Mouse (Mus musculus): ENCODE results near the gene Gse1. TPM values are rescaled to one million over a fixed set of nuclear protein-coding genes. Genes with fewer than 3 reads are reported as not detected.

The Gse1 gene
- polyA plus RNA-seq, 1 experiment from 2014 or later = 22.2 TPM

- ATAC-seq (replicated peaks; ENCODE audit: low FRiP score) (no peak), DNase-seq (ENCODE audit: low spot score) (no peak)
- H3K36me3 ChIP-seq (ENCODE audit: control insufficient read depth, insufficient read depth, low read length) = no peaks in the 10 kb centered on the region
- no peaks in the 10 kb centered on the region for H3K9me3 ChIP-seq (ENCODE audit: control insufficient read depth, low read length)
- no peak overlapping the region for H3K4me2 ChIP-seq (ENCODE audit: low read depth, low read length, severe bottlenecking)
- 85% methylated on average over 6 of the region's 6 CpGs for WGBS
- peaks cover 13% of the 10 kb centered on the region for H3K4me1 ChIP-seq (replicated peaks; ENCODE audit: control insufficient read depth, insufficient read depth, low read length)
- H3K4me3 ChIP-seq (ENCODE audit: low read depth, low read length) = no peak overlapping the region
- no peaks in the 10 kb centered on the region for H3K27me3 ChIP-seq (ENCODE audit: control insufficient read depth, insufficient read depth, low read length)
- no peak overlapping the region for H3K27ac ChIP-seq (ENCODE audit: low read depth, low read length)
- no peak overlapping the region for H3K9ac ChIP-seq (ENCODE audit: low read length)
Measured at GRCm38 (mm10) chr8:120188510-120188909, 39.7 kb upstream of the Gse1 start.

GRCm38 (mm10) chr8:120189440-120189839 is 38.8 kb upstream of the Gse1 start:
- 79% methylated on average over 6 of the region's 6 CpGs for WGBS
- Histone ChIP-seq H3K36me3 (ENCODE audit: control insufficient read depth, insufficient read depth, low read length) (no peaks in the 10 kb centered on the region), H3K27me3 (ENCODE audit: control insufficient read depth, insufficient read depth, low read length) (no peaks in the 10 kb centered on the region), H3K4me1 (replicated peaks; ENCODE audit: control insufficient read depth, insufficient read depth, low read length) (peaks cover 11% of the 10 kb centered on the region), H3K9me3 (ENCODE audit: control insufficient read depth, low read length) (no peaks in the 10 kb centered on the region), H3K27ac (ENCODE audit: low read depth, low read length) (no peak overlapping the region), H3K4me3 (ENCODE audit: low read depth, low read length) (no peak overlapping the region), H3K4me2 (ENCODE audit: low read depth, low read length, severe bottlenecking) (no peak overlapping the region), H3K9ac (ENCODE audit: low read length) (no peak overlapping the region)
- ATAC-seq (replicated peaks; ENCODE audit: low FRiP score) (no peak), DNase-seq (ENCODE audit: low spot score) (no peak)

GRCm38 (mm10) chr8:120190107-120190809 is 38.0 kb upstream of the Gse1 start:
- Histone ChIP-seq H3K36me3 (ENCODE audit: control insufficient read depth, insufficient read depth, low read length) (no peaks in the 10 kb centered on the region), H3K9me3 (ENCODE audit: control insufficient read depth, low read length) (no peaks in the 10 kb centered on the region), H3K27ac (ENCODE audit: low read depth, low read length) (no peak overlapping the region), H3K4me3 (ENCODE audit: low read depth, low read length) (no peak overlapping the region), H3K4me1 (replicated peaks; ENCODE audit: control insufficient read depth, insufficient read depth, low read length) (peaks cover 6% of the 10 kb centered on the region), H3K4me2 (ENCODE audit: low read depth, low read length, severe bottlenecking) (no peak overlapping the region), H3K27me3 (ENCODE audit: control insufficient read depth, insufficient read depth, low read length) (no peaks in the 10 kb centered on the region), H3K9ac (ENCODE audit: low read length) (no peak overlapping the region)
- 82% methylated on average over 17 of the region's 17 CpGs for WGBS
- no peak for DNase-seq (ENCODE audit: low spot score)
- peak; percentile 28 for ATAC-seq (replicated peaks; ENCODE audit: low FRiP score)

GRCm38 (mm10) chr8:120190810-120191413 is 37.3 kb upstream of the Gse1 start:
- H3K9me3 ChIP-seq (ENCODE audit: control insufficient read depth, low read length) = no peaks in the 10 kb centered on the region
- no peak overlapping the region for H3K4me3 ChIP-seq (ENCODE audit: low read depth, low read length)
- ATAC-seq (replicated peaks; ENCODE audit: low FRiP score) (peak; percentile 74), DNase-seq (ENCODE audit: low spot score) (no peak)
- H3K27me3 ChIP-seq (ENCODE audit: control insufficient read depth, insufficient read depth, low read length) = no peaks in the 10 kb centered on the region
- no peak overlapping the region for H3K9ac ChIP-seq (ENCODE audit: low read length)
- no peak overlapping the region for H3K27ac ChIP-seq (ENCODE audit: low read depth, low read length)
- peaks cover 2% of the 10 kb centered on the region; the same call in 1 of the 2 replicates for H3K4me1 ChIP-seq (replicated peaks; ENCODE audit: control insufficient read depth, insufficient read depth, low read length)
- WGBS = 64% methylated on average over 20 of the region's 20 CpGs
- H3K36me3 ChIP-seq (ENCODE audit: control insufficient read depth, insufficient read depth, low read length) = no peaks in the 10 kb centered on the region
- no peak overlapping the region for H3K4me2 ChIP-seq (ENCODE audit: low read depth, low read length, severe bottlenecking)

- ATAC-seq (replicated peaks; ENCODE audit: low FRiP score) (no peak), DNase-seq (ENCODE audit: low spot score) (no peak)
- Histone ChIP-seq H3K27me3 (ENCODE audit: control insufficient read depth, insufficient read depth, low read length) (no peaks in the 10 kb centered on the region), H3K9me3 (ENCODE audit: control insufficient read depth, low read length) (no peaks in the 10 kb centered on the region), H3K36me3 (ENCODE audit: control insufficient read depth, insufficient read depth, low read length) (no peaks in the 10 kb centered on the region), H3K4me2 (ENCODE audit: low read depth, low read length, severe bottlenecking) (no peak overlapping the region), H3K4me1 (replicated peaks; ENCODE audit: control insufficient read depth, insufficient read depth, low read length) (peaks cover 2% of the 10 kb centered on the region; the same call in 1 of the 2 replicates), H3K4me3 (ENCODE audit: low read depth, low read length) (no peak overlapping the region), H3K9ac (ENCODE audit: low read length) (no peak overlapping the region), H3K27ac (ENCODE audit: low read depth, low read length) (no peak overlapping the region)
- WGBS = 91% methylated on average over 5 of the region's 5 CpGs
Measured at GRCm38 (mm10) chr8:120191633-120192032, 36.6 kb upstream of the Gse1 start.

- WGBS = 97% methylated on average over 5 of the region's 5 CpGs
- ATAC-seq (replicated peaks; ENCODE audit: low FRiP score) (no peak), DNase-seq (ENCODE audit: low spot score) (no peak)
- H3K36me3 ChIP-seq (ENCODE audit: control insufficient read depth, insufficient read depth, low read length) = no peaks in the 10 kb centered on the region
- no peaks in the 10 kb centered on the region for H3K9me3 ChIP-seq (ENCODE audit: control insufficient read depth, low read length)
- no peaks in the 10 kb centered on the region for H3K27me3 ChIP-seq (ENCODE audit: control insufficient read depth, insufficient read depth, low read length)
- H3K4me3 ChIP-seq (ENCODE audit: low read depth, low read length) = no peak overlapping the region
- H3K9ac ChIP-seq (ENCODE audit: low read length) = no peak overlapping the region
- H3K4me1 ChIP-seq (replicated peaks; ENCODE audit: control insufficient read depth, insufficient read depth, low read length) = peaks cover 2% of the 10 kb centered on the region; the same call in 1 of the 2 replicates
- no peak overlapping the region for H3K4me2 ChIP-seq (ENCODE audit: low read depth, low read length, severe bottlenecking)
- no peak overlapping the region for H3K27ac ChIP-seq (ENCODE audit: low read depth, low read length)
Measured at GRCm38 (mm10) chr8:120192118-120192517, 36.1 kb upstream of the Gse1 start.

- WGBS = 88% methylated on average over 6 of the region's 6 CpGs
- no peak for ATAC-seq (replicated peaks; ENCODE audit: low FRiP score)
- H3K4me1 ChIP-seq (replicated peaks; ENCODE audit: control insufficient read depth, insufficient read depth, low read length) = no peaks in the 10 kb centered on the region
- no peaks in the 10 kb centered on the region for H3K36me3 ChIP-seq (ENCODE audit: control insufficient read depth, insufficient read depth, low read length)
- no peak overlapping the region for H3K4me2 ChIP-seq (ENCODE audit: low read depth, low read length, severe bottlenecking)
- no peak for DNase-seq (ENCODE audit: low spot score)
- H3K9ac ChIP-seq (ENCODE audit: low read length) = no peak overlapping the region
- H3K9me3 ChIP-seq (ENCODE audit: control insufficient read depth, low read length) = no peaks in the 10 kb centered on the region; the same call in 1 of the 2 replicates
- H3K4me3 ChIP-seq (ENCODE audit: low read depth, low read length) = no peak overlapping the region
- no peak overlapping the region for H3K27ac ChIP-seq (ENCODE audit: low read depth, low read length)
- no peaks in the 10 kb centered on the region for H3K27me3 ChIP-seq (ENCODE audit: control insufficient read depth, insufficient read depth, low read length)
Measured at GRCm38 (mm10) chr8:120201351-120201750, 26.9 kb upstream of the Gse1 start.

- Histone ChIP-seq H3K36me3 (ENCODE audit: control insufficient read depth, insufficient read depth, low read length) (no peaks in the 10 kb centered on the region), H3K4me3 (ENCODE audit: low read depth, low read length) (no peak overlapping the region), H3K9ac (ENCODE audit: low read length) (no peak overlapping the region), H3K9me3 (ENCODE audit: control insufficient read depth, low read length) (no peaks in the 10 kb centered on the region; the same call in 1 of the 2 replicates), H3K27me3 (ENCODE audit: control insufficient read depth, insufficient read depth, low read length) (no peaks in the 10 kb centered on the region), H3K27ac (ENCODE audit: low read depth, low read length) (no peak overlapping the region), H3K4me2 (ENCODE audit: low read depth, low read length, severe bottlenecking) (no peak overlapping the region), H3K4me1 (replicated peaks; ENCODE audit: control insufficient read depth, insufficient read depth, low read length) (no peaks in the 10 kb centered on the region)
- DNase-seq (ENCODE audit: low spot score) (no peak), ATAC-seq (replicated peaks; ENCODE audit: low FRiP score) (no peak)
- 79% methylated on average over 3 of the region's 3 CpGs for WGBS
Measured at GRCm38 (mm10) chr8:120202546-120202945, 25.7 kb upstream of the Gse1 start.
